Mouse (Mus musculus): Measurements from ENCODE around the gene Olfr1000. TPM values are rescaled to one million over a fixed set of nuclear protein-coding genes. Genes with fewer than 3 reads are reported as not detected.

Olfr1000 gene
- polyA plus RNA-seq (2014; fragmentation: Illumina TruSeq; extraction: RNeasy Lipid Tissue Mini Kit (QIAGEN cat#74804)), result not detected

GRCm38 (mm10) chr2:85611803-85612202, at the start of gene Olfr1000:
Olfr1000 (minus strand) TSS chr2:85611903.

GRCm38 (mm10) chr2:85650604-85651003, 38.9 kb upstream of the Olfr1000 start, which contains the start of gene Olfr1002:
Olfr1002 (minus strand) TSS chr2:85650704.

GRCm38 (mm10) chr2:85588648-85589047, 23.1 kb downstream of the Olfr1000 start, which contains the start of gene Olfr998:
Olfr998 (plus strand) TSS chr2:85588948.

GRCm38 (mm10) chr2:85578915-85579314, 32.8 kb downstream of the Olfr1000 start, which contains the start of gene Olfr996:
Olfr996 (plus strand) TSS chr2:85579215.

Other genes starting within 250 kb of the Olfr1000 start
- not detected for gene Olfr988, start 248.7 kb downstream of the Olfr1000 start, polyA plus RNA-seq (2014; fragmentation: Illumina TruSeq; extraction: RNeasy Lipid Tissue Mini Kit (QIAGEN cat#74804))
- not detected for gene Olfr992, start 202.4 kb downstream of the Olfr1000 start, polyA plus RNA-seq (2014; fragmentation: Illumina TruSeq; extraction: RNeasy Lipid Tissue Mini Kit (QIAGEN cat#74804))
- not detected for gene Olfr993, start 197.0 kb downstream of the Olfr1000 start, polyA plus RNA-seq (2014; fragmentation: Illumina TruSeq; extraction: RNeasy Lipid Tissue Mini Kit (QIAGEN cat#74804))
- gene Olfr994, start 175.5 kb downstream of the Olfr1000 start, polyA plus RNA-seq (2014; fragmentation: Illumina TruSeq; extraction: RNeasy Lipid Tissue Mini Kit (QIAGEN cat#74804)), result not detected
- not detected for gene Olfr995, start 168.3 kb downstream of the Olfr1000 start, polyA plus RNA-seq (2014; fragmentation: Illumina TruSeq; extraction: RNeasy Lipid Tissue Mini Kit (QIAGEN cat#74804))
- 60.5 TPM for gene 4833423E24Rik, start 92.9 kb downstream of the Olfr1000 start, polyA plus RNA-seq (2014; fragmentation: Illumina TruSeq; extraction: RNeasy Lipid Tissue Mini Kit (QIAGEN cat#74804))
- gene Olfr996, start 32.7 kb downstream of the Olfr1000 start, polyA plus RNA-seq (2014; fragmentation: Illumina TruSeq; extraction: RNeasy Lipid Tissue Mini Kit (QIAGEN cat#74804)), result not detected
- not detected for gene Olfr998, start 23.0 kb downstream of the Olfr1000 start, polyA plus RNA-seq (2014; fragmentation: Illumina TruSeq; extraction: RNeasy Lipid Tissue Mini Kit (QIAGEN cat#74804))
- gene Olfr1002, start 38.8 kb upstream of the Olfr1000 start, polyA plus RNA-seq (2014; fragmentation: Illumina TruSeq; extraction: RNeasy Lipid Tissue Mini Kit (QIAGEN cat#74804)), result not detected
- not detected for gene Olfr154, start 52.6 kb upstream of the Olfr1000 start, polyA plus RNA-seq (2014; fragmentation: Illumina TruSeq; extraction: RNeasy Lipid Tissue Mini Kit (QIAGEN cat#74804))
- gene Olfr1006, start 66.9 kb upstream of the Olfr1000 start, polyA plus RNA-seq (2014; fragmentation: Illumina TruSeq; extraction: RNeasy Lipid Tissue Mini Kit (QIAGEN cat#74804)), result not detected
- not detected for gene Olfr1008, start 77.5 kb upstream of the Olfr1000 start, polyA plus RNA-seq (2014; fragmentation: Illumina TruSeq; extraction: RNeasy Lipid Tissue Mini Kit (QIAGEN cat#74804))
- gene Olfr1009, start 103.5 kb upstream of the Olfr1000 start, polyA plus RNA-seq (2014; fragmentation: Illumina TruSeq; extraction: RNeasy Lipid Tissue Mini Kit (QIAGEN cat#74804)), result not detected
- not detected for gene Olfr1012, start 150.9 kb upstream of the Olfr1000 start, polyA plus RNA-seq (2014; fragmentation: Illumina TruSeq; extraction: RNeasy Lipid Tissue Mini Kit (QIAGEN cat#74804))
- gene Olfr1013, start 155.2 kb upstream of the Olfr1000 start, polyA plus RNA-seq (2014; fragmentation: Illumina TruSeq; extraction: RNeasy Lipid Tissue Mini Kit (QIAGEN cat#74804)), result not detected
- gene Olfr1014, start 160.8 kb upstream of the Olfr1000 start, polyA plus RNA-seq (2014; fragmentation: Illumina TruSeq; extraction: RNeasy Lipid Tissue Mini Kit (QIAGEN cat#74804)), result not detected
- not detected for gene Olfr1015, start 170.1 kb upstream of the Olfr1000 start, polyA plus RNA-seq (2014; fragmentation: Illumina TruSeq; extraction: RNeasy Lipid Tissue Mini Kit (QIAGEN cat#74804))
- gene Olfr1016, start 190.6 kb upstream of the Olfr1000 start, polyA plus RNA-seq (2014; fragmentation: Illumina TruSeq; extraction: RNeasy Lipid Tissue Mini Kit (QIAGEN cat#74804)), result not detected
- gene Olfr1018, start 206.6 kb upstream of the Olfr1000 start, polyA plus RNA-seq (2014; fragmentation: Illumina TruSeq; extraction: RNeasy Lipid Tissue Mini Kit (QIAGEN cat#74804)), result not detected
- gene Olfr1019, start 233.6 kb upstream of the Olfr1000 start, polyA plus RNA-seq (2014; fragmentation: Illumina TruSeq; extraction: RNeasy Lipid Tissue Mini Kit (QIAGEN cat#74804)), result not detected
- not detected for gene Olfr1020, start 235.1 kb upstream of the Olfr1000 start, polyA plus RNA-seq (2014; fragmentation: Illumina TruSeq; extraction: RNeasy Lipid Tissue Mini Kit (QIAGEN cat#74804))

Measured in ovary, adult 10 weeks (tissue).